Mouse (Mus musculus): ENCODE results near the gene Ap1m1.
A peak's percentile ranks its signal among the peaks of the same experiment; 100 is the strongest.

- TF ChIP-seq CTCF (IDR thresholded peaks at IDR 0.05; ENCODE audit: insufficient read depth, low read length) (peak; percentile 74), POLR2A (IDR thresholded peaks at IDR 0.05; ENCODE audit: borderline replicate concordance, extremely low read depth, low read depth, low read length) (no peak)
Observed at GRCm38 (mm10) chr8:72261019-72261418, 21.2 kb downstream of the Ap1m1 start.
